Mouse (Mus musculus) liver, postnatal 0 days (tissue): Measurements from ENCODE around the gene Luzp1.

ENCODE experiments used
- CTCF ChIP-seq: sonication (generic); IDR thresholded peaks from 2 replicates; pipeline ENCODE4 v1.5.1; 2016; ENCODE audit warnings: antibody characterized with exemption, low read depth
- EP300 ChIP-seq: IDR thresholded peaks from 2 replicates; pipeline ENCODE4 v1.6.1; 2016; ENCODE audit warnings: antibody characterized with exemption, low read depth, mild to moderate bottlenecking

GRCm38 (mm10) chr4:136461206-136461605 lies 8.4 kb upstream of the Luzp1 start:
- TF ChIP-seq CTCF = no peak
- no peak for TF ChIP-seq EP300
